Mouse (Mus musculus) hindbrain, embryonic 14.5 days (tissue): ENCODE results near the gene Tspan9. TPM values are rescaled to one million over a fixed set of nuclear protein-coding genes. Genes with fewer than 3 reads are reported as not detected.

Source experiments
- ATAC-seq: fragments of 200-750 bp; cut with Nextera tagmentation; 2 replicates; pipeline ENCODE4 v1.8.0; 2017; ENCODE audit warnings: moderate number of reproducible peaks, mild to moderate bottlenecking, moderate TSS enrichment, moderate library complexity; ENCODE audit not compliant: low FRiP score
- DNase-seq: peaks from one replicate; pipeline ENCODE4 v3.0.0-alpha.2; 2015; ENCODE audit warnings: low spot score
- H3K27ac ChIP-seq: fragments of 300-500 bp; sonication (generic); 2 replicates; pipeline ENCODE4 v1.5.1; 2014; ENCODE audit warnings: mild to moderate bottlenecking, moderate library complexity
- H3K27me3 ChIP-seq: fragments of 300-500 bp; sonication (generic); 2 replicates; pipeline ENCODE4 v1.6.1; 2014; ENCODE audit warnings: mild to moderate bottlenecking, low read length, mixed read lengths; ENCODE audit not compliant: control insufficient read depth, insufficient read depth
- H3K36me3 ChIP-seq: fragments of 300-500 bp; sonication (generic); replicated peaks from 2 replicates; pipeline ENCODE4 v1.6.1; 2014; ENCODE audit not compliant: control insufficient read depth, insufficient read depth
- H3K4me1 ChIP-seq: fragments of 300-500 bp; sonication (generic); replicated peaks from 2 replicates; pipeline ENCODE4 v1.6.1; 2014; ENCODE audit warnings: antibody characterized with exemption, low read length, mixed read lengths; ENCODE audit not compliant: control insufficient read depth, insufficient read depth
- H3K4me2 ChIP-seq: fragments of 300-500 bp; sonication (generic); replicated peaks from 2 replicates; pipeline ENCODE4 v1.6.1; 2014; ENCODE audit warnings: mild to moderate bottlenecking, moderate library complexity
- H3K4me3 ChIP-seq: fragments of 300-500 bp; sonication (generic); replicated peaks from 2 replicates; pipeline ENCODE4 v1.5.1; 2014; ENCODE audit warnings: mild to moderate bottlenecking, low read length
- H3K9ac ChIP-seq: fragments of 300-500 bp; sonication (generic); 2 replicates; pipeline ENCODE4 v1.6.1; 2014
- H3K9me3 ChIP-seq: fragments of 300-500 bp; sonication (generic); 2 replicates; pipeline ENCODE4 v1.6.1; 2016; ENCODE audit warnings: low read length; ENCODE audit not compliant: control insufficient read depth
- WGBS: fragments of 180-500 bp; shearing (Covaris S2); extraction: QIAGEN DNeasy Blood & Tissue Kit; methylation state at CpG from one replicate; pipeline ENCODE4 v1.1.7; 2014; 5-methylcytosine and 5-hydroxymethylcytosine counted together
- polyA plus RNA-seq: library from polyadenylated mRNA; unstranded; fragments of >200 nt; fragmentation: Nextera tagmentation; extraction: Ambion mirVana; gene quantifications from 2 replicates; pipeline ENCODE4 v1.2.1, GENCODE M21; 2014

The Tspan9 gene
- polyA plus RNA-seq, 1 experiment from 2014 or later = 43.4 TPM

DNA sequence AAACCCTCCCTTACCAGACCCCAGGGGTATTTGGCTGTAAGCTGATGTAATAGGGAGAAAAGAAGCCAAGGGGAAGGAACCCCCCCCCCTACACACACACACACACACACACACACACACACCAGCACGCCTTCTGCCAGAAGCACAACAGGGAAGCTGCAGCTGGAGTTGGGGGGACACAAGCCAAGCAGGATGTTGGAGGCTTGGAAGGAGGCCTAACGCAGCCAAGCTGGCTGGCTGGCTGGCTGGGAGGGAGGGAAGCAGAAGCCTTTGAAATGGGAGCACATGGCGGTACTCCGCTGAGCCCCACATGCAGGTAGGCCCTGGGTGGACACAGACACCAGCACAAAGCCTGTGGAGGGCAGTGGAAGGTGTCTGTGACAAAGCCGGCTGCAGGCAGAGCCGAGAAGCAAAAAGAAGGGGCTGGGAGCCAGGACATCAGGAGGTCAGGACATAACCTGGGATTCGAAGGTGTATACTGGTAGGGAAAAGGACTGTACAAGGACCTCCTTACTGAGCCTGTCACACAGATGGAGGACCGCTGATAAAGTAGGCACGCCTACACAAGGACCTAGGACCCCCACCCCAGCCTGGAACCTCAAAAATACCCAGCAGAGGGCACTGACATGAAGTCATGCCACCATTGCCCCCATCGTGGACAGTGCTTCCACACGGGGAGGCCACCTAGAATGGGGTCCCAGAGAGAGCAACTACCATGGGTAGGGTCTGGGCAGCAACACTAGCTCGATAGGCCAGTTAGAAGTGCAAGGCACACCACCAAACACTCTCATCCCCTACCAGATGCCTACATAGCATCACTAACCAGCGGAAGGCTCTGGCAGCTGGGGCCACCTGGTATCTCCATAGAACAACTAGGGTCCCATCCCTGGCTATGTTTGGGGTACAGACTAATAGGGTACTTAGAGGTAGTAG, 53.4 kb downstream of the Tspan9 start:
- Histone ChIP-seq H3K4me2 (no peak overlapping the region), H3K4me3 (no peak overlapping the region), H3K27ac (0 out of 2 replicates have a peak overlapping the region, but pooled peaks have one; percentile 27), H3K4me1 (peaks cover 5% of the 10 kb centered on the region), H3K36me3 (no peaks in the 10 kb centered on the region), H3K27me3 (no peaks in the 10 kb centered on the region), H3K9me3 (no peaks in the 10 kb centered on the region), H3K9ac (no peak overlapping the region)
- DNase-seq (peak; percentile 34), ATAC-seq (0 out of 2 replicates have a peak, but pooled peaks have one; percentile 19)
- WGBS = 76% methylated on average over 13 of the region's 13 CpGs

DNA sequence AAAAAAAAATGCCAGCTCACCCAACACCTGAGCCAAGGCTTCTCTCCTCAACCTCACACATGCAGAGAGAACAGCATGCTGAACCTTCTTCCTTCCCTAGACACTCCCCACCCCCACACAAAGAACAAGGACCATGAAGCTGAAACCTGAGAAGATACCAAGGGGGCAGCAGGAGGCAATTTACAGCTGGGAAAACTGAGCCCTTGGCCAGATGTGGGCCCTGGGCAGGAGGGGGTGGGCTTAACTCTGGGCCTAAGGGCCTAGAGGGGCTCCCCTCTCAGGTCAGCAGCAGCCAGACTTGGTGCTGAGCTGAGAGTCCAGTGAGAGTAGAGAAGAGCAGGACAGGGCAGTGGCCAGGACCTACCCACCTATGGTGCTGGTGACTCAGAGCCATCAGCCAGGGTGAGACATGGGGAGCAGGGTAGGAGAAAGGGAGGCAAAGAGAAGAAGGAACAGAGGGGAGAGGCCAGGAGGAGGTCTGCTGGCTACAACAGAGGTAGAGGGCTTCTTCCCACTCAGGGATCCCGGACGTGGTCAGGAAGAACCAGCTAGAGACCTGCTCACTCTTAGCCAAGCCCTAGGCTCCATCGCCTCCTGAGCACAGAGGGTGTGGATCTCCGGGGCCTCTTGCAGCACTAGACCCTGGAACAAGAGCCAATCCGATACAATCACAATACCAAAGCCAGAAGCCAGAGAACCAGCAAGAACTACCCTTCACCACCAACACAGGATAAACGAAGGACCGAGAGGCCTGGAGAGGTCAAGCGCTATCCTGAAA, 54.5 kb downstream of the Tspan9 start:
- 90% methylated on average over 8 of the region's 8 CpGs for whole genome bisulfite sequencing
- no peaks in the 10 kb centered on the region for H3K27me3 ChIP-seq
- no peaks in the 10 kb centered on the region for H3K36me3 ChIP-seq
- H3K9ac ChIP-seq = no peak overlapping the region
- no peak overlapping the region for H3K4me3 ChIP-seq
- no peak overlapping the region for H3K27ac ChIP-seq
- DNase-seq = no peak
- H3K4me1 ChIP-seq = peaks cover 5% of the 10 kb centered on the region
- no peak for ATAC-seq
- no peak overlapping the region for H3K4me2 ChIP-seq
- no peaks in the 10 kb centered on the region for H3K9me3 ChIP-seq

DNA sequence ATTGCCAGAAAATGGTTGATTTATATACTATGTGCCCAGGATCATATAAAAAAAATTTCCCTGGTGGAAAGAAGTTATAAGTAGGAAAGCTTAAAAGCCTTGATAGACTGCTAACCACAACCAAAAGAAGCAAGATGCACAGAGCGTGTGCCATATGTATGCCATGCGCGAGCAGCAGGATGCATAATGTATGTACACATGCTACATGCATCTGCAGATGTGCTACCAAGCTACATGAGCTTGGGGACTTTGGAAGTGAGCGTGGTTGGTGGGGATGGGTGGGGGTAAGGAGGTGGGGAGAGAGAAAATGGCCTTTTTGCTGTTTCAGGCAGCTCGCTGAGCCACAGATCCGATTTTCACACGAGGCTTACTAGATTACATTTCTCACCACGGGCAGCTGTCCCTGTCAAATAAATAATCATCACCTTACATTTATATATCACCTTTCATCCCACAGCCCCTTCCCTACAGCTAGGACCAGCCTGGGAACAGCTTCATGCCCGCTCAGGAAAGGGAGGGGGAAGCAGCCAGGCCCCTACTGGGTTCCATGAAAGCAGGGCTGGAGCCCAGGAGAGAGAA, 57.8 kb downstream of the Tspan9 start:
- H3K4me1 ChIP-seq = peaks cover 5% of the 10 kb centered on the region
- H3K36me3 ChIP-seq = no peaks in the 10 kb centered on the region
- H3K9ac ChIP-seq = 0 out of 2 replicates have a peak overlapping the region, but pooled peaks have one; percentile 0
- no peaks in the 10 kb centered on the region for H3K27me3 ChIP-seq
- H3K4me3 ChIP-seq = no peak overlapping the region
- 41% methylated on average over 9 of the region's 9 CpGs for WGBS
- DNase-seq = no peak
- no peak for ATAC-seq
- no peak overlapping the region for H3K27ac ChIP-seq
- H3K4me2 ChIP-seq = no peak overlapping the region
- no peaks in the 10 kb centered on the region for H3K9me3 ChIP-seq

DNA sequence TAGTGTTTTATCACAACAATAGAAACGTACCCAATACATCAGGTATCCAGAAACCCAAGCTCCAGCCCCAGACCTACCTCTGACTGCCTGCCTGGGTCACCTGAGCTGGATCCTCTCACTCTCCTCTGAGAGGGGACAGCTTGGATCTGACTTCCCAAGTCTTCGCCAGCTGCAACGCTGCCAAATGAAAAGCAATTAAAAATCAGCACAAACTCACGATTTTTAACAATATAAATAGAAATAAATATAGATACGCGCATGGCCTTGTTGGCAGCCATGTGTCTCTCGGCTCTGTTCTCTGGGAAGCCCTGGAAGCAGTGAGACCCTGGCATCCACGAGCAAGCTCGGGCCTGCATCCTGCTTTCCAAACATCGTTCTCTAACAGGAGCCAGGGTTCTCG, 60.1 kb downstream of the Tspan9 start:
- ATAC-seq (no peak), DNase-seq (no peak)
- no peaks in the 10 kb centered on the region for H3K36me3 ChIP-seq
- H3K27me3 ChIP-seq = no peaks in the 10 kb centered on the region
- no peaks in the 10 kb centered on the region for H3K9me3 ChIP-seq
- H3K4me1 ChIP-seq = peaks cover 16% of the 10 kb centered on the region
- no peak overlapping the region for H3K4me2 ChIP-seq
- H3K27ac ChIP-seq = no peak overlapping the region
- no peak overlapping the region for H3K9ac ChIP-seq
- 85% methylated on average over 11 of the region's 11 CpGs for WGBS
- H3K4me3 ChIP-seq = no peak overlapping the region

DNA sequence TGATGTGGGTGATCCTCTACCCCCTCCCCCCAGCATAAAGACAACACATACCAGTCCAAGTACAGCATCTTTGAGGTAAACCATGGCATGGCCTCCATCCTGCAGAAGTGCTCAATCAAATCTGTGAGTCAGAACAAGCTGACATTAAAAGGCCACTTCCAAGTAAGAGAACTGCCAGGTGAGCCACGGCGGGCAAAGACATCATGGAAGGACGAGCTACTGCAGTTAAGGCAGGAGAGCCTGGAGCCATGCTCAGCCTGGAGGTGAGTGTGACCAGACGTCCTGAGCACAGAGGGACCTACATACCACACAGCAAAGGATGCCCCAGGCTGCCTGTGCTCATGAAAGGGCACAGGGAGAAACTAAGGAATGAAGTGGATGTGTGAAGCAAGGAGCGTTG, 61.6 kb downstream of the Tspan9 start:
- ATAC-seq (no peak), DNase-seq (no peak)
- WGBS = 88% methylated on average over 5 of the region's 5 CpGs
- Histone ChIP-seq H3K9ac (no peak overlapping the region), H3K9me3 (no peaks in the 10 kb centered on the region), H3K4me1 (peaks cover 17% of the 10 kb centered on the region), H3K27me3 (no peaks in the 10 kb centered on the region), H3K27ac (no peak overlapping the region), H3K4me3 (no peak overlapping the region), H3K4me2 (no peak overlapping the region), H3K36me3 (no peaks in the 10 kb centered on the region)

DNA sequence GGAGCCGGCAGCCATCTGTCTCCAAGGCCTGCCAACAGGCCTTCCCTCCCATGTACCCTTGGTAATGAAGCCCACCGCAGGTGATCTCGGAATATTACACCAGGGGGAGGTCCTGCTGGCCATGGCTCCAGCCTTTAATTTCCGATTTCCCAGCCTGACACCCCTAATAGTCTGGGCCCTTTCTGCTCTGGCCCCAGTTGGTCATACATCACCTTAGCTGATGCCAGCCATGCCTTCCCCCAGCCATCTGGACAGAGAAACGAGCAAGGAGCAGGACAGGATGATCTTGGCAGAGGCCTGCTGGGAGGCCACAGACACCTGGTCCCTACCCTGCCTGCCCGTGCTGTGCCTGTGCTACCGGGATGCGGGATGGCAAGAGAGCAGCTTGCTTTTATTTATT, 62.1 kb downstream of the Tspan9 start:
- no peak for DNase-seq

DNA sequence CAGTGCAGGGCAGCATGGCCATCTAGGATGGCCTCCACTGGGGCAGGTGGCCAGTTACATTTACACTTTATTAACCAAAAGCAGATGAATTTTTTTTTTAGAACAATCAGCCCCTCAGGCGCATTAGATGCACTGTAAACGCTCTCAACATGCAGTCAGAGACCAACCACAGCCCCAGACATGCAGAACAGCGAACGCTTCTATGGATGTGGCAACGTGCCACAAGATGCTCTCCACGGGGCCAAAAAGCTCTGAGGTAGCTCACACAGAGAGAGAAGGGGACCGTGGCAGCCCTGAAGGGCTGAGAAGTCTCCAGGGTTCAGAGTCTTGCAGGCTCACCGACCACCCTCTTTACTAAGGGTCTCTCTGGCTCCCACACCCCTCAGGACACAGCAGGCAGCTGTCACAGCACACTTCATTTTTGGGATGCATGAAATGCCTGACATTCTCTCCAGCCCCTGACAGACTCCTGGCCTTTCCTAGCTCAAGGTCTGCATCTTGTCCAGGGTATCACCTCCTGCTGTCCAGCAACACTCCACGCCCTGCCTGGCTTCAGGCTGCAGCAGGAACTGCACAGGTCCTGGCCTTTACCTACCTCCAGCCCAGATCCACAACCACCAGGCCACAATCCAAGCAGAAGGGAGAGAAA, 63.7 kb downstream of the Tspan9 start:
- Histone ChIP-seq H3K36me3 (no peaks in the 10 kb centered on the region), H3K4me2 (no peak overlapping the region), H3K9me3 (no peaks in the 10 kb centered on the region), H3K27me3 (no peaks in the 10 kb centered on the region), H3K27ac (no peak overlapping the region), H3K4me1 (peaks cover 12% of the 10 kb centered on the region; the same call in 1 of the 2 replicates), H3K9ac (no peak overlapping the region), H3K4me3 (no peak overlapping the region)
- DNase-seq (no peak), ATAC-seq (no peak)
- 72% methylated on average over 9 of the region's 9 CpGs for WGBS

More for the DNA sequence above, 62.1 kb downstream of the Tspan9 start:
- Histone ChIP-seq H3K9me3 (no peaks in the 10 kb centered on the region), H3K4me1 (peaks cover 17% of the 10 kb centered on the region), H3K9ac (no peak overlapping the region), H3K27me3 (no peaks in the 10 kb centered on the region), H3K36me3 (no peaks in the 10 kb centered on the region), H3K4me3 (no peak overlapping the region), H3K4me2 (no peak overlapping the region), H3K27ac (no peak overlapping the region)
- WGBS = 73% methylated on average over 8 of the region's 8 CpGs
- ATAC-seq = no peak; the same call in 1 of the 2 replicates

DNA sequence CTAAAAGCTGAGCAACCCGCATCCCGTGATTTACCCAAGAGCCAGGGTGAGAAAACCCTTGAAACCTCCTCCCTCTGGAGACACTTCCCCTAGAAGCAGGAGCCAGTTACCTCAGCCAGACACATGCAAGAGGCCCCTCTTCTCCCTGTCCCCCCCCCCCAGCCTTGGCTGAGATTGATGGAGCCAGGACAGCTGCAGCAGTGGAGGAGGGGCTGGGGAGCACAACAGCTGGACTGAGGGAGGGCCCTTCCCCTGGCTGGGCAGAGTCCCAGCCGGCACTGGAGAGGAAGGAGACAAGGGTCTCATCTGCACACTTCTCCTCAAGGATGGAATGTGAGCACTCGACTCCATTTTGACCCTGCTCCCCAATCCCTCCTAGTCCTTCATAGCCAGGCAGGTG, 64.9 kb downstream of the Tspan9 start:
- H3K9me3 ChIP-seq = no peaks in the 10 kb centered on the region
- H3K27me3 ChIP-seq = no peaks in the 10 kb centered on the region
- H3K27ac ChIP-seq = no peak overlapping the region
- no peak overlapping the region for H3K4me2 ChIP-seq
- H3K36me3 ChIP-seq = no peaks in the 10 kb centered on the region
- ATAC-seq (no peak), DNase-seq (no peak)
- WGBS = 60% methylated on average over 4 of the region's 4 CpGs
- H3K4me1 ChIP-seq = peaks cover 12% of the 10 kb centered on the region; the same call in 1 of the 2 replicates
- H3K9ac ChIP-seq = no peak overlapping the region
- no peak overlapping the region for H3K4me3 ChIP-seq
